ENCODE assay signal across 8 mouse cellular contexts in the genomic region with DNA sequence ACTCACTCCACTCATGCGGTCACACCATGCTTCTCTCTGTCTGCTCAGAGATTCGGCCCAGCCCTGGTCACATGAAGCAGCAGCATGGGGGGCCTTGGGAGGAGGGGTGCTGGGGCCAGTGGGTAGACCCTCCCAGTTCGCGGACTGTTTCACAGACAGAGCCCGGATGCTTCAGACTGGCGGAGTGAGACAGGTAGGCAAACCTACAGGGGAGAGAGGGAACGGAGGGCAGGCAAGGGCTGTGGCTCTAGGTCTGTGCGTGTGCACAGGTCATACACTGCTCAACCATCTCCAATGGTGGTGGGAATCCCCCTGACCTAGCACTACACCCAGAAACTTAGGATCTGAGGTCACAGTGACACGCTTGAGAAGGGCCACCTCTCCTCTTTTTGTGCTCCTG. TPM values are rescaled to one million over a fixed set of nuclear protein-coding genes. Genes with fewer than 3 reads are reported as not detected.
DNase-seq lines count a peak whose midpoint lies in the region; ATAC-seq lines count a peak whose summit lies in the region.

No protein-coding gene starts in this region.

- 20% methylated on average over 9 of the region's 9 CpGs for WGBS in heart, embryonic 12.5 days
- WGBS in hindbrain, embryonic 10.5 days = 22% methylated on average over 9 of the region's 9 CpGs

- peak overlapping the region; percentile 48 for H3K4me3 ChIP-seq in heart, embryonic 12.5 days
- peak overlapping the region; percentile 59 for H3K4me3 ChIP-seq in hindbrain, embryonic 10.5 days

- H3K27ac ChIP-seq in heart, embryonic 12.5 days (ENCODE audit: poor library complexity, severe bottlenecking) = no peak overlapping the region
- H3K27ac ChIP-seq in hindbrain, embryonic 10.5 days = peak overlapping the region; percentile 79

- H3K9ac ChIP-seq in heart, embryonic 12.5 days = peak overlapping the region; percentile 65

- no peaks in the 10 kb centered on the region for H3K36me3 ChIP-seq in heart, embryonic 12.5 days
- no peaks in the 10 kb centered on the region for H3K36me3 ChIP-seq in hindbrain, embryonic 10.5 days

- peak overlapping the region; percentile 75 for H3K4me2 ChIP-seq in heart, embryonic 12.5 days

- H3K4me1 ChIP-seq in heart, embryonic 12.5 days (replicated peaks) = peaks cover 36% of the 10 kb centered on the region
- peaks cover 34% of the 10 kb centered on the region for H3K4me1 ChIP-seq in hindbrain, embryonic 10.5 days (replicated peaks)

- 0 out of 2 replicates have a peak, but pooled peaks cover 8% of the 10 kb centered on the region for H3K27me3 ChIP-seq in heart, embryonic 12.5 days (replicated peaks)
- peaks cover 52% of the 10 kb centered on the region for H3K27me3 ChIP-seq in hindbrain, embryonic 10.5 days (ENCODE audit: insufficient read depth, poor library complexity, severe bottlenecking)

- ATAC-seq in heart, embryonic 12.5 days (ENCODE audit: insufficient number of reproducible peaks, low FRiP score) = peak; percentile 65
- ATAC-seq in megakaryocyte progenitor cell, adult 5-6 weeks (replicated peaks; ENCODE audit: poor library complexity) = 0 out of 2 replicates have a peak, but pooled peaks have one; percentile 0

- no peak for DNase-seq in heart, postnatal 25 days (ENCODE audit: low spot score)
- peak; percentile 11 for DNase-seq in NIH3T3 (ENCODE audit: low read depth)
- no peak for DNase-seq in hindbrain, embryonic 10.5 days (ENCODE audit: low spot score)
- no peak for DNase-seq in adrenal gland, postnatal 10 days
- DNase-seq in gastrocnemius, adult 18-20 months (ENCODE audit: low spot score) = no peak
- DNase-seq in adrenal gland, postnatal 14 days = no peak

- H3K9me3 ChIP-seq in heart, embryonic 12.5 days (replicated peaks) = no peaks in the 10 kb centered on the region
- no peaks in the 10 kb centered on the region for H3K9me3 ChIP-seq in hindbrain, embryonic 10.5 days

- intact Hi-C loops in heart, postnatal 25 days (cut with DNase I) = no loop called here

RNA-seq across cellular contexts. Expression of gene Fosb, which starts 9.6 kb away (rescaled TPM):
- 0.37 and 0.55 TPM in 2 replicates for polyA plus RNA-seq in heart, embryonic 12.5 days (2016; fragmentation: Nextera tagmentation; extraction: Ambion mirVana)
- total RNA-seq in heart, postnatal 25 days (2021) = under 1 TPM; 0.59 to 0.81 TPM
- polyA plus RNA-seq in hindbrain, embryonic 10.5 days (2016; fragmentation: Nextera tagmentation; extraction: Ambion mirVana) = not detected in 2 replicates
- 18.2 and 28.4 TPM in 2 replicates for total RNA-seq in megakaryocyte progenitor cell, adult 5-6 weeks (2015)
- total RNA-seq in megakaryocyte progenitor cell, adult 5-6 weeks (2017) = 12.7 and 13.2 TPM in 2 replicates
- total RNA-seq in adrenal gland, postnatal 10 days (2021) = 10 to 100 TPM in 1 of 2 experiments, 1 to 10 TPM in 1; 1.2 to 12.9 TPM
- total RNA-seq in gastrocnemius, adult 18-20 months (2021) = 1 to 10 TPM in 1 of 2 experiments, under 1 TPM in 1; 0.57 to 2.5 TPM
- total RNA-seq in adrenal gland, postnatal 14 days (2021) = 2.1 and 22.4 TPM in 2 replicates

RNA-seq across cellular contexts. Expression of gene Ercc1, which starts 25.1 kb away (rescaled TPM):
- 59.2 and 66.0 TPM in 2 replicates for polyA plus RNA-seq in heart, embryonic 12.5 days (2016; fragmentation: Nextera tagmentation; extraction: Ambion mirVana)
- 10 to 100 TPM; 40.7 to 45.1 TPM for total RNA-seq in heart, postnatal 25 days (2021)
- polyA plus RNA-seq in hindbrain, embryonic 10.5 days (2016; fragmentation: Nextera tagmentation; extraction: Ambion mirVana) = 106 and 128 TPM in 2 replicates
- total RNA-seq in megakaryocyte progenitor cell, adult 5-6 weeks (2015) = 26.5 and 32.3 TPM in 2 replicates
- 24.4 and 29.8 TPM in 2 replicates for total RNA-seq in megakaryocyte progenitor cell, adult 5-6 weeks (2017)
- 10 to 100 TPM; 37.1 to 41.3 TPM for total RNA-seq in adrenal gland, postnatal 10 days (2021)
- 10 to 100 TPM; 30.0 to 30.8 TPM for total RNA-seq in gastrocnemius, adult 18-20 months (2021)
- total RNA-seq in adrenal gland, postnatal 14 days (2021) = 37.1 and 46.7 TPM in 2 replicates

RNA-seq across cellular contexts. Expression of gene Rtn2, which starts 37.0 kb away (rescaled TPM):
- 23.6 and 26.7 TPM in 2 replicates for polyA plus RNA-seq in heart, embryonic 12.5 days (2016; fragmentation: Nextera tagmentation; extraction: Ambion mirVana)
- total RNA-seq in heart, postnatal 25 days (2021) = 100 to 1,000 TPM; 124 to 136 TPM
- 37.3 and 67.8 TPM in 2 replicates for polyA plus RNA-seq in hindbrain, embryonic 10.5 days (2016; fragmentation: Nextera tagmentation; extraction: Ambion mirVana)
- total RNA-seq in megakaryocyte progenitor cell, adult 5-6 weeks (2015) = not detected in 2 replicates
- total RNA-seq in megakaryocyte progenitor cell, adult 5-6 weeks (2017) = not detected in 2 replicates
- 10 to 100 TPM; 20.2 to 59.7 TPM for total RNA-seq in adrenal gland, postnatal 10 days (2021)
- 1,000 to 10,000 TPM; 1,025 to 1,102 TPM for total RNA-seq in gastrocnemius, adult 18-20 months (2021)
- total RNA-seq in adrenal gland, postnatal 14 days (2021) = 6.0 and 7.9 TPM in 2 replicates

RNA-seq across cellular contexts. Expression of gene Ppm1n, which starts 39.6 kb away (rescaled TPM):
- polyA plus RNA-seq in heart, embryonic 12.5 days (2016; fragmentation: Nextera tagmentation; extraction: Ambion mirVana) = not detected in 2 replicates
- total RNA-seq in heart, postnatal 25 days (2021) = not detected
- 0.30 and 0.42 TPM in 2 replicates for polyA plus RNA-seq in hindbrain, embryonic 10.5 days (2016; fragmentation: Nextera tagmentation; extraction: Ambion mirVana)
- total RNA-seq in megakaryocyte progenitor cell, adult 5-6 weeks (2015) = 0.20 TPM in 1 of 2 replicates, not detected in the other
- total RNA-seq in megakaryocyte progenitor cell, adult 5-6 weeks (2017) = not detected in 2 replicates
- under 1 TPM in 1 of 2 experiments, not detected in 1; 0.30 TPM for total RNA-seq in adrenal gland, postnatal 10 days (2021)
- total RNA-seq in gastrocnemius, adult 18-20 months (2021) = under 1 TPM; 0.30 to 0.36 TPM
- 0.19 TPM in 1 of 2 replicates, not detected in the other for total RNA-seq in adrenal gland, postnatal 14 days (2021)

RNA-seq across cellular contexts. Expression of gene Cd3eap, which starts 39.8 kb away (rescaled TPM):
- polyA plus RNA-seq in heart, embryonic 12.5 days (2016; fragmentation: Nextera tagmentation; extraction: Ambion mirVana) = 17.6 and 18.4 TPM in 2 replicates
- 1 to 10 TPM; 9.1 to 9.7 TPM for total RNA-seq in heart, postnatal 25 days (2021)
- polyA plus RNA-seq in hindbrain, embryonic 10.5 days (2016; fragmentation: Nextera tagmentation; extraction: Ambion mirVana) = 18.7 and 24.4 TPM in 2 replicates
- 11.1 and 13.6 TPM in 2 replicates for total RNA-seq in megakaryocyte progenitor cell, adult 5-6 weeks (2015)
- 24.8 and 27.4 TPM in 2 replicates for total RNA-seq in megakaryocyte progenitor cell, adult 5-6 weeks (2017)
- 10 to 100 TPM; 11.5 to 11.7 TPM for total RNA-seq in adrenal gland, postnatal 10 days (2021)
- total RNA-seq in gastrocnemius, adult 18-20 months (2021) = 10 to 100 TPM; 10.8 to 11.4 TPM
- total RNA-seq in adrenal gland, postnatal 14 days (2021) = 12.2 and 14.5 TPM in 2 replicates

Comparison
In these comparisons a context has a peak if more than half of its experiments do, and no peak if none do; other contexts are left out.
1. RNA of gene Rtn2, which starts 37.0 kb away (total RNA-seq): 1,025 to 1,102 TPM in gastrocnemius, adult 18-20 months; 124 to 136 TPM in heart, postnatal 25 days, 20.2 to 59.7 TPM in adrenal gland, postnatal 10 days, 6.0 to 7.9 TPM in adrenal gland, postnatal 14 days and not detected in megakaryocyte progenitor cell, adult 5-6 weeks; every median in the first group is over 4 times any median in the second.